Mouse (Mus musculus): Measurements from ENCODE around the gene Gm26661. TPM values are rescaled to one million over a fixed set of nuclear protein-coding genes. Genes with fewer than 3 reads are reported as not detected.

Gm26661 gene
- total RNA-seq, 2 experiments from 2014 or later = not detected

DNA sequence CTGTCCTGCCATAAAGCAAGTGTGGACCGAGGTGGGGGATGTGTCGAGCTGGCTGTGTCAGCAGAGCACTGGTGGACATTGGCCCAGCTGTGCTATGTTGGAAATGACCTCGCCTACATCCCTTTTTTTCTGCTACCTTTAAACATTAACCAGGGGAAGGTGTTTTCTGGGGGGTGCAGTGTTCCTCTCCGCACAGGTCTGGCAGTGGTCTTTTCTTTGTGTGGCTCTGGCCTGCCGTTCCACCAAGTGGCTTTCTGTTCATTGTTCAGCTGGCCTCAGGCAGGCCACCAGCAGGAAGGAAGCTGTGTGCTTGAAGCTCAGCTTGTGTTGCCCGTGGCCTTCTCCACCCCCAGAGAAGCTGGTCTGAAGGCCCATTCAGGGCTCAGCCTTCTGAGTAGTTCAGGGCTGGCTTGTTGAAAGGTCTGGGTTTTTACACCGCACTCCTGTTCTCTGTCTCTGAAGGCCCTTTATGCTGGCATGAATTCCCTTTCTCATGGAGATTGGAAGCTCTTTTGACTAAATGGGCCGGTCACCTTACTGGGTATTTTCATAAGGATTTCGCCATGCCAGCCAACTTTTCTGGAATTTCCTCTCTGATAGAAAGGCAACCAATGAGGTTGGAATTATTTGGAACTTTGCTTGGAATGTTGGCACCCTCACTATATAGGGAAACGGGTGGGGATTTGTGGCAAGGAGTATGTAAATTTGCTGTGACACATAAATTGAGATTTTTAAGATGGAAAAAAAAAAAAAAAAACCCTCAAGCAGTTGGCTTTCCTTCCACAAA, 35.0 kb downstream of the Gm26661 start:
- no peak for DNase-seq (ENCODE audit: extremely low spot score in 1 of 2, low spot score in 2 of 2)

GRCm38 (mm10) chr14:7829181-7829580, 37.8 kb downstream of the Gm26661 start:
- DNase-seq (ENCODE audit: extremely low spot score in 1 of 2, low spot score in 2 of 2) = no peak
- H3K27ac ChIP-seq = no peak overlapping the region
- TF ChIP-seq CTCF (IDR thresholded peaks at IDR 0.05) = no peak
- intact Hi-C loops (cut with DNase I) = no loop called here
- H3K4me3 ChIP-seq = no peak overlapping the region

More for the DNA sequence above, 35.0 kb downstream of the Gm26661 start:
- no peak overlapping the region for H3K4me3 ChIP-seq
- no peak for TF ChIP-seq CTCF (IDR thresholded peaks at IDR 0.05)
- peak overlapping the region; percentile 44; the same call in 1 of the 2 replicates for H3K27ac ChIP-seq
- intact Hi-C loops (cut with DNase I) = no loop called here

DNA sequence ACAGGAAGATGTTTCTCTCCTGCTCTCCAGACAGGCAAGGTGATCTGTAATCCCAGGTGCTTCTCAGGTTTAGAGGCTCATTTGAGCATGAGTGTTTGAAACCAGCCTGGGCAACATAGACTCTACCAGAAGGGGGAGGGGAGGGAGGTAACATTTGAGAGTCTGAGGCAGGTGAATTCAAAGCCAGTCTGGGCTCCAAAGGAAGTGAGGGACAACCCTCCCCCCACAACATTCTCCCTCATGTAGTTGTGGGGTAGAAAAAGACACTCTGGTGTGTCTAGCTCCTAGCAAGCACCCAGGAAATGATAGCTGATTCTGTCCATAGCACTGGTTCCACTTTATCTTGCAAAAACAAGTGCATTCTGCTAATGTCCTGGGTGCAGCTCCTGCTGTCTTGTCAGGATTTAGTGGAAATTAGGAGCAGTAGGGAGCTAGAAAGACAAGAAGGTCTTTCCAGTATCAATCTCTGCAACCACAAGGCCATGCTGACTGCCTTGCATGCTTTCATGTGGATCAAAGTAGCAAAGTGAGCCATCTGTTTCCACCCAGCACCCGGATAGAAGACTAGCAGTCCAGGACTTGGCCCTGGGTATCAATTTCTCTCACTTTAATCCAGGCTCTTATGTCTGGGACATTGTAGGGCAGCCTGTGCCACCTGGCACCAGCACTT, 40.5 kb downstream of the Gm26661 start:
- H3K4me3 ChIP-seq = no peak overlapping the region
- peak overlapping the region; percentile 44; the same call in 1 of the 2 replicates for H3K27ac ChIP-seq
- no peak for DNase-seq (ENCODE audit: extremely low spot score in 1 of 2, low spot score in 2 of 2)
- intact Hi-C loops (cut with DNase I) = no loop called here
- TF ChIP-seq CTCF (IDR thresholded peaks at IDR 0.05) = no peak

DNA sequence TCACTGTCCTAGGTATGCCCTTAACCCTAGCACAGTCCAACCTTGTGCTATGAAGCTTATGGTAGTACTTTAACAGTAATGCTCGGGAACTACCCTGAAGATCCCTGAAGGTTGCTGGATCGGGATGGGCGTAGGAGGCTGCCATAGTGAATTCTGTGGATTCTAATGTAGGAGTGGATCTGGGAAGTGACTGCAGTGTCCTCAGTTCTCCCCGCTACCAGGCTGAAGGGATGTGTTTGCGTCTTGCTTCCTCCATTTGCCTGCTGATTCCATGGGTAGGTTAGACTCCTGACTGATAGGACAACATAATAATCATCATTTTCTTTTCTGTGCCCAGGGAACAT, 41.0 kb downstream of the Gm26661 start:
- Histone ChIP-seq H3K27ac (peak overlapping the region; percentile 44; the same call in 1 of the 2 replicates), H3K4me3 (no peak overlapping the region)
- intact Hi-C loops (cut with DNase I) = no loop called here
- TF ChIP-seq CTCF (IDR thresholded peaks at IDR 0.05) = no peak
- DNase-seq (ENCODE audit: extremely low spot score in 1 of 2, low spot score in 2 of 2) = no peak

DNA sequence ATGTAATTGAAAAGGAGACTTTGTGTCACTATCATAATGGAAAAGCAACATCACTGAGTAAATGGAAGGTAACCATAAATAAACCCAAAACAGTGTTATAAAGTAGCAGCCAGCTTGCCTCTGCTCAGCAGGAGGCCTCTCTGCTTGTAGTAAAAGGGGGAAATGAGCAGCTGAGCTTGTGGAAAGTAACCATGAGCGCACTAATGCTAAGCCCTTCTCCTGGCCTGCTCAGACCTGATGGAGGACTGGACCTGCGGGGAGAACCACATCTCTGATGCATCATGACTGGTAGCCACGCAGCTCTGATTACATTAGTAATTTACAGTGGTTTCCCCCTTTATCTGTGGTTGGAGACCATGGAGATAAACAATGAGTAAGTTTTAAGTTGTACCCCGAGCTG, 42.1 kb downstream of the Gm26661 start:
- no peak overlapping the region for H3K27ac ChIP-seq
- no peak overlapping the region for H3K4me3 ChIP-seq
- DNase-seq (ENCODE audit: extremely low spot score in 1 of 2, low spot score in 2 of 2) = no peak

GRCm38 (mm10) chr14:7838564-7839089, 47.2 kb downstream of the Gm26661 start:
- intact Hi-C loops (cut with DNase I) = loop anchor here (2.0 kb wide), 1 partner anchor 16 kb away; no protein-coding TSS in a partner anchor
- no peak for DNase-seq (ENCODE audit: extremely low spot score in 1 of 2, low spot score in 2 of 2)
- TF ChIP-seq CTCF (IDR thresholded peaks at IDR 0.05) = no peak
- Histone ChIP-seq H3K4me3 (no peak overlapping the region), H3K27ac (no peak overlapping the region)

More for the DNA sequence above, 42.1 kb downstream of the Gm26661 start:
- no peak for TF ChIP-seq CTCF (IDR thresholded peaks at IDR 0.05)
- intact Hi-C loops (cut with DNase I) = no loop called here

DNA sequence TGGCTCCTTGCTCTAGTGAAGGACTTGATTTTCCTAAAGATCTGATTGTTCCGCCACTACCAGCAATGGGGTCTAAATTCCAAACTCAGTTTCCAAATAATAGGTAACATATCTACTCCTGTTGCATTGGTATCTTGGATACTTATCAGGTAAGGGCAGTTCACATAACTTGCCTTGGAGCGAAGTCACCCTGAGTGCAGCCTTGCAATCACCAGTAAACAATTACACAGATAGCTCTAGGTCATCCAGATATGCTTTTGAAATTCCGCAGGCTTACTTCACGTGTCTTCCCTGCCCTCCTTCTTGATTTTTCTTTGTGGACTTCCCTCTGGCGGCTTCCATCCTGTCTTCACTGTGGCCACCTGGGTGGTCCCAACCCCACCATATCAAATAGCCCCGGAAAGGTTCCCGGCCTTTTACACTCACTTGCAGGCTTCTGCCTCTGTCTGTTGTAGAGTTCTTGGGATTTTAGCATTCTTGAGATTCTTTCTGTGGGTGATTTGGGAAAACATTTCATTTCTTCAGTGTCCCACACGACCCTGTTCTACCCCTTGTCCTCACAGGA, 48.6 kb downstream of the Gm26661 start:
- TF ChIP-seq CTCF (IDR thresholded peaks at IDR 0.05) = no peak
- intact Hi-C loops (cut with DNase I) = loop anchor here (2.0 kb wide), 1 partner anchor 15 kb away; no protein-coding TSS in a partner anchor

More for the DNA sequence above, 48.6 kb downstream of the Gm26661 start:
- no peak for DNase-seq (ENCODE audit: extremely low spot score in 1 of 2, low spot score in 2 of 2)
- Histone ChIP-seq H3K27ac (no peak overlapping the region), H3K4me3 (no peak overlapping the region)

Other genes with a start within 250 kb of the Gm26661 start
- 1 to 10 TPM; 5.2 TPM for gene Gm3558, start 223.0 kb upstream of the Gm26661 start, total RNA-seq (2021)
- gene Gm10338, start 196.0 kb upstream of the Gm26661 start, total RNA-seq (2021) = not detected
- not detected for gene Gm10128, start 147.6 kb upstream of the Gm26661 start, total RNA-seq (2021)
- 10 to 100 TPM; 66.0 to 68.6 TPM for gene Flnb, start 26.4 kb downstream of the Gm26661 start, total RNA-seq (2021)
- not detected for gene Gm45521, start 165.7 kb downstream of the Gm26661 start, total RNA-seq (2021)
- under 1 TPM in 1 of 2 experiments, not detected in 1; 0.07 TPM for gene Dnase1l3, start 203.0 kb downstream of the Gm26661 start, total RNA-seq (2021)
- 10 to 100 TPM; 69.2 to 78.7 TPM for gene Abhd6, start 211.3 kb downstream of the Gm26661 start, total RNA-seq (2021)

Data from left cerebral cortex, adult 2 months (tissue).